Mouse (Mus musculus): ENCODE data around the gene Abraxas1. TPM values are rescaled to one million over a fixed set of nuclear protein-coding genes. Genes with fewer than 3 reads are reported as not detected.

Abraxas1 gene
- total and polyA plus RNA-seq, 3 experiments, result 14.6 to 61.7 (median 40.5) TPM

DNA sequence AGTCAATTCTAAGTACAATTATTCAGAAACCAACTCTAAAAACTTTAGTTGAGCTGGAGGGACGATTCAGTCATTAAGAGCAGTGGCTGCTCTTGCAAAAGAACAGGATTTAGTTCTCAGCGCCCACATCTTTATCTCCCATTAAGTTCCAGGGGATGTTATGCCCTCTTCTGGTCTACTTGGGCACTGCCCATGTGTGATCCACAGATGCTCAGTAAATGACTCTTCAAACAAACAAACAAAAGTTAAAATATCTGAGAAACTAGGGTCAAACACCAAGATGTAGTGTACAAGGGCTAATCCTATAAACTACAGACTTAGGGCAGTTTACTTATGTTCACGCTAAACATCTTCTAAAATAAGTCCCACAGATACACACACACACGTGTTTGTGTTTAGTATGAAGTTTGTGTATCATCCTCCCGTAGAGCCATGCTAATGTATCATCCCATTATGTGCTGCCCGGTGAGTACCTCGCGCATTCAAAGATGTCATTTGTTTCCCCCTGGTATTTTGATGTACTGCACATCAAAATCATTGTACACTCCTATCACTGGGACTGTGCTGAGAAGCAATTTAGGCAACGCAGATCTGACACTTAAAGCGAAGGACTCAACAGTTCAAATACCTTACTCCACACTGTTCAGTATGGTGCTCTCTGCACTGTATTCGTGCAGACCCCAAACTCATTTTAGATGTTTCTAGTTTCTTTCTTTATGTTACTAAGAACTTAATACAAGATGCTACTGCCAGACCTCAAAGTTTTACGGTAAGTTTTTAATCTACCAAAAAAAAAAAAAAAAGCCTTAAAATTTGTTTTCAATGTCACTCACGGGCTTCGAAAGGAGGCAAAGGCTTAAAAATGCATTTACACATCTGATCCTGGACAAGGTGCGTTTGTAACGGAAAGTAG, 941 bp downstream of the Abraxas1 start:
- H3K4me1 ChIP-seq (ENCODE audit: insufficient read depth, low read depth, low read length), result peaks cover 21% of the 10 kb centered on the region
- TF ChIP-seq GATA1 (IDR thresholded peaks at IDR 0.05; ENCODE audit: borderline replicate concordance, low read length), result no peak
- TF ChIP-seq CTCF (IDR thresholded peaks at IDR 0.05; ENCODE audit: low read depth, low read length), result no peak
- no peak for TF ChIP-seq POLR2AphosphoS5 (IDR thresholded peaks at IDR 0.05; ENCODE audit: insufficient replicate concordance, low read depth, low read length)
- no peak for TF ChIP-seq TAL1 (conservative IDR thresholded peaks at IDR 0.05; ENCODE audit: low read depth, low read length)
- TF ChIP-seq GATA2 (IDR thresholded peaks at IDR 0.05; ENCODE audit: borderline replicate concordance, low read depth, low read length), result no peak
- ATAC-seq (ENCODE audit: extremely low read depth, insufficient number of reproducible peaks, low FRiP score, poor library complexity, severe bottlenecking) (no peak), DNase-seq (ENCODE audit: low spot score) (no peak)
- no peaks in the 10 kb centered on the region for H3K9me3 ChIP-seq (replicated peaks)
- H3K27me3 ChIP-seq (ENCODE audit: insufficient read depth, low read length), result peaks cover 3% of the 10 kb centered on the region; the same call in 1 of the 2 replicates
- peak overlapping the region; percentile 90 for H3K4me3 ChIP-seq (ENCODE audit: low read depth, low read length)
- H3K36me3 ChIP-seq (replicated peaks), result peaks cover 36% of the 10 kb centered on the region

DNA sequence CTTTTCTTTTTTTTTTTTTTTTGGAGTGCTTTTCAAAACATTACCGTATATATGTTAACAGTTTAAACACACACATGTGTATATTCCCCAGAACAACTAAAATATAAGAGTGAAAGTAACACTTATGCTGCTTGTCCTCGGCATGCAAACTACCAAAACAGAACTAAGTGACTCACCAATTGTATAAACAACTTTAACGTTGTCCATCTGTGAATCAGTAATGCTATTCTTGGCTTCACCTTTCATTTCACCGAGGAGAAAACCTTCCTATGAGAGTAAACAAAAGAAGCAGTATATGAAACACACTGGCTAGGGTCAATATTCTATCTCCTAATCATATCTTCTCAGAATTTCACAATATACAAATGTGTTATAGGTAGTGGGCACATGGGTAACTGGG, 2.4 kb downstream of the Abraxas1 start:
- Histone ChIP-seq H3K9me3 (replicated peaks) (no peaks in the 10 kb centered on the region), H3K36me3 (replicated peaks) (peaks cover 50% of the 10 kb centered on the region), H3K27me3 (ENCODE audit: insufficient read depth, low read length) (no peaks in the 10 kb centered on the region), H3K4me1 (ENCODE audit: insufficient read depth, low read depth, low read length) (peaks cover 21% of the 10 kb centered on the region), H3K4me3 (ENCODE audit: low read depth, low read length) (no peak overlapping the region)
- TF ChIP-seq POLR2AphosphoS5 (IDR thresholded peaks at IDR 0.05; ENCODE audit: insufficient replicate concordance, low read depth, low read length) (no peak), GATA2 (IDR thresholded peaks at IDR 0.05; ENCODE audit: borderline replicate concordance, low read depth, low read length) (no peak), GATA1 (IDR thresholded peaks at IDR 0.05; ENCODE audit: borderline replicate concordance, low read length) (no peak), CTCF (IDR thresholded peaks at IDR 0.05; ENCODE audit: low read depth, low read length) (no peak)
- no peak for ATAC-seq (ENCODE audit: extremely low read depth, insufficient number of reproducible peaks, low FRiP score, poor library complexity, severe bottlenecking)
- DNase-seq (ENCODE audit: low spot score), result no peak

DNA sequence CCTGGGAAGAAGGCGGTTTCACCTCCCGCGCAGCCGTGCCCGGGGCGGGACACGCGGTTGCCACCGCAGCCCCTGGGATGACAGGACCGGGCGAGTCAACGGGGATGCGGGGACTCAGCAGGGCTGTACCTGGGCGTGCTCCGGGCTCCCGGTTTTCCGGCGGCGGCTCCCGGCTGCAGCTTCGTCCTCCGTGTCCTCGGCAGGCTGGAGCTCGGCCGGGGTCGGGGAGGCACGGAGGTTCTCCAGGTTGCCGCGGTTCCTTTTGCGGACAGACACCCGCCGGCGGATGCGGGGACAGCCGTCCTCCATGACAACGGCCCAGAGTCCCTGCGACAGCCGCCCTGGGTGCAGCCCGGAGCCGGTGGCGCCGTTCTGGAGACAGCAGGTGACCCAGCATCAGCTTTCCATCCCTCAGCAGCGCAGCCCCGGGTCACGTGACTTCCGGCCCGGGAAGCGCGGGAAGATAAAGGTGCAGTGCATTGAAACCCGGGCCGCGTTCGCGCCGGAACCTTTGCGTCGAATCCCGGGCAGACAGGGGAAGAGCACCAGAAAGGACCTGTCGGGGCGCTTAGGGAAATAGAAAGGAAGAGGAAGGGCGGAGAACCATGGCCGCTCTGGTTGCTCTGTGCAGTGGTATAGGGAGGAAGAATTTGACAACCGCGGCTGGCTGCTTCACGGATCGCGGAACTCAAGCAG, 22.5 kb downstream of the Abraxas1 start, which contains the start of the genes Helq and Mrps18c:
Helq (minus strand) TSS at position 434 of the 696 bp plus-strand sequence.
Mrps18c (plus strand) TSS at position 463 of the 696 bp plus-strand sequence.
- no peaks in the 10 kb centered on the region for H3K9me3 ChIP-seq (replicated peaks)
- DNase-seq (ENCODE audit: low spot score) (peak; percentile 76), ATAC-seq (ENCODE audit: extremely low read depth, insufficient number of reproducible peaks, low FRiP score, poor library complexity, severe bottlenecking) (peak; percentile 98)
- H3K4me1 ChIP-seq (ENCODE audit: insufficient read depth, low read depth, low read length), result peaks cover 42% of the 10 kb centered on the region
- peak within 1 kb of the TSS; percentile 94 for H3K4me3 ChIP-seq (ENCODE audit: low read depth, low read length)
- peaks cover 58% of the 10 kb centered on the region for H3K36me3 ChIP-seq (replicated peaks)
- no peaks in the 10 kb centered on the region for H3K27me3 ChIP-seq (ENCODE audit: insufficient read depth, low read length)
- no peak for TF ChIP-seq POLR2AphosphoS5 (IDR thresholded peaks at IDR 0.05; ENCODE audit: insufficient replicate concordance, low read depth, low read length)

DNA sequence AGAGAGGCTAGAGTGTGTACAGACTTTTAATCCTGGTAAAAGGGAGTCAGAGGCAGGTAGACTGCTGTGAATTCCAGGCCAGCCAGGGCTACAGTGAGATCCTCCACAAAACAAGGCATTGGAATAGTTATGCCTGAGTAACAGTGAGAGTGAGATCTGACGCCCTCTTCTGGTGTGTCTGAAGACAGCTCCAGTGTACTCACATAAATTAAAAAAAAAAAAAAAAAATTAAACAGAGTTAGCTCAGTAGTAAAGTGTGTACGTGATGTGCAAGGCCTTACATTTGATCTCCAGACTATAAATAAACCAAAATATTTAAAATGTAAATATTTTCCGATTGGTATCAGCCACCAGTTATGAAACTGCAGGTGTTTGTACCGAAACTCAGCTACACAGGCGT, 26.7 kb downstream of the Abraxas1 start:
- DNase-seq (ENCODE audit: low spot score), result no peak
- H3K4me3 ChIP-seq (ENCODE audit: low read depth, low read length), result no peak overlapping the region
- TF ChIP-seq POLR2AphosphoS5 (IDR thresholded peaks at IDR 0.05; ENCODE audit: insufficient replicate concordance, low read depth, low read length) (no peak), TAL1 (conservative IDR thresholded peaks at IDR 0.05; ENCODE audit: low read depth, low read length) (no peak), GATA1 (IDR thresholded peaks at IDR 0.05; ENCODE audit: borderline replicate concordance, low read length) (no peak), GATA2 (IDR thresholded peaks at IDR 0.05; ENCODE audit: borderline replicate concordance, low read depth, low read length) (no peak), CTCF (IDR thresholded peaks at IDR 0.05; ENCODE audit: low read depth, low read length) (no peak)
- peaks cover 38% of the 10 kb centered on the region for H3K4me1 ChIP-seq (ENCODE audit: insufficient read depth, low read depth, low read length)
- H3K9me3 ChIP-seq (replicated peaks), result no peaks in the 10 kb centered on the region
- no peaks in the 10 kb centered on the region for H3K27me3 ChIP-seq (ENCODE audit: insufficient read depth, low read length)
- ATAC-seq (ENCODE audit: extremely low read depth, insufficient number of reproducible peaks, low FRiP score, poor library complexity, severe bottlenecking), result no peak
- H3K36me3 ChIP-seq (replicated peaks), result peaks cover 79% of the 10 kb centered on the region

DNA sequence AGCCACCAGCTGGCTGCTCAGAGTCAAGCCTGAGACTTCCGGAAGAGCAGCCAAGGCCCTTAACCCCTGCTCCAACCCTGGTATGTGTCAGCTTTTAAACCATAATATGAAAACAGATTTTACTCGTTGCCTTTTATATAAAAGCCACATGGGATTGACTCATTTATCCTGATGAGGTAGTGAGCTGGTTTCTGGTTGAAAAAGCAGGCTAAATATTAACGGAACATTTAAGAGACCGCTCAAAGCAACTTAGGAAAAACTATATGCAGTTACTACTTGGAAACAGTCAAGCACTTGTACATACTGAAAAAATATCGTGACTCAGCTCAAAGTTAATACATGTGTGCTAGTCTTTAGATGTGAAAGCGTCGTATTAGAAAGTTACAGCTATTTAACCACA, 28.5 kb downstream of the Abraxas1 start:
- Histone ChIP-seq H3K9me3 (replicated peaks) (no peaks in the 10 kb centered on the region), H3K4me3 (ENCODE audit: low read depth, low read length) (no peak overlapping the region), H3K36me3 (replicated peaks) (peaks cover 96% of the 10 kb centered on the region), H3K27me3 (ENCODE audit: insufficient read depth, low read length) (no peaks in the 10 kb centered on the region), H3K4me1 (ENCODE audit: insufficient read depth, low read depth, low read length) (peaks cover 31% of the 10 kb centered on the region)
- no peak for DNase-seq (ENCODE audit: low spot score)
- no peak for ATAC-seq (ENCODE audit: extremely low read depth, insufficient number of reproducible peaks, low FRiP score, poor library complexity, severe bottlenecking)
- no peak for TF ChIP-seq TAL1 (conservative IDR thresholded peaks at IDR 0.05; ENCODE audit: low read depth, low read length)
- TF ChIP-seq GATA1 (IDR thresholded peaks at IDR 0.05; ENCODE audit: borderline replicate concordance, low read length), result no peak
- TF ChIP-seq CTCF (IDR thresholded peaks at IDR 0.05; ENCODE audit: low read depth, low read length), result no peak
- TF ChIP-seq GATA2 (IDR thresholded peaks at IDR 0.05; ENCODE audit: borderline replicate concordance, low read depth, low read length), result no peak
- no peak for TF ChIP-seq POLR2AphosphoS5 (IDR thresholded peaks at IDR 0.05; ENCODE audit: insufficient replicate concordance, low read depth, low read length)

DNA sequence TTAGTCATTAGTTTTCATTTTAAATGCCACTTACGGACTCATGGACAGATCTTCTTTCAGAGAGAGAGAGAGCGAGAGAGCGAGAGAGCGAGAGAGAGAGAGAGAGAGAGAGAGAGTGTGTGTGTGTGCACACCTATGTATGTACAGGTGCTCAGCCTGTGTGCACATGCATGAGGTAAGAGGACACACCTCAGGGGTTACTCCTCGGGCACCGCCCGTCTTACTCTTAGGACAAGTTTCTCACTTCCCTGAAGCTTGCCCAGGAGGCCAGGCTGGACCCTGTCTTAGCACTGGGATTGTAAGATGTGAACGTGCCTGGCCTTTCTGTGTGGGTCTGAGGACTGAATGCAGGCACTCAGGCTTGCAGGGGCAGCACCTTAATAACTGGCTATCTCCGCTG, 33.2 kb downstream of the Abraxas1 start:
- Histone ChIP-seq H3K36me3 (replicated peaks) (peaks cover 96% of the 10 kb centered on the region), H3K27me3 (ENCODE audit: insufficient read depth, low read length) (no peaks in the 10 kb centered on the region), H3K9me3 (replicated peaks) (no peaks in the 10 kb centered on the region), H3K4me3 (ENCODE audit: low read depth, low read length) (no peak overlapping the region), H3K4me1 (ENCODE audit: insufficient read depth, low read depth, low read length) (peaks cover 2% of the 10 kb centered on the region; the same call in 1 of the 2 replicates)
- ATAC-seq (ENCODE audit: extremely low read depth, insufficient number of reproducible peaks, low FRiP score, poor library complexity, severe bottlenecking), result no peak
- no peak for DNase-seq (ENCODE audit: low spot score)
- TF ChIP-seq GATA2 (IDR thresholded peaks at IDR 0.05; ENCODE audit: borderline replicate concordance, low read depth, low read length), result no peak
- TF ChIP-seq GATA1 (IDR thresholded peaks at IDR 0.05; ENCODE audit: borderline replicate concordance, low read length), result no peak
- no peak for TF ChIP-seq POLR2AphosphoS5 (IDR thresholded peaks at IDR 0.05; ENCODE audit: insufficient replicate concordance, low read depth, low read length)
- TF ChIP-seq TAL1 (conservative IDR thresholded peaks at IDR 0.05; ENCODE audit: low read depth, low read length), result no peak
- no peak for TF ChIP-seq CTCF (IDR thresholded peaks at IDR 0.05; ENCODE audit: low read depth, low read length)

Data from G1E (cell line).